Mouse (Mus musculus): Measurements from ENCODE around the gene Cnp. TPM values are rescaled to one million over a fixed set of nuclear protein-coding genes. Genes with fewer than 3 reads are reported as not detected.

Cnp gene
- polyA plus RNA-seq, 1 experiment from 2014 or later, result 32.3 TPM

DNA sequence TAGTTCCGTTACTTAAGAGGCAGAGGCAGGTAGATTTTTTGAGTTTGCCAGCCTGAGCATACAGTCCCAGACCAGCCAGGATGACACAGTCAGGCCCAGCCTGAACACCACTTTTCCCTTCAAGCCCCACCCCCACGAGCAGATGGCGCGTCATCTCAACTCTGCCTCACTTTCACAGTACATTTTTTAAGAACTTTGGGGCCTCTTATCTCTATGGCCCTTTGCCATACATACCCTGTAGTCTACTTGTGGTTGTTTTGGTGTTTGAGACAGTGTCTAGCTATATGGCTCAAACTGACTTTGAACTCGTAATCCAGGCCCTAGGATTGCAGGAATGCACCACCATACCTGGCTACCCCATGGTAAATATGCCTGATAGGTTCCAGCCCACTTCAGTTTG lies 53.4 kb downstream of the Cnp start:
- H3K4me1 ChIP-seq, result peaks cover 22% of the 10 kb centered on the region
- H3K36me3 ChIP-seq, result peaks cover 17% of the 10 kb centered on the region
- no peak overlapping the region for H3K4me3 ChIP-seq
- WGBS, result 72% methylated on average over 5 of the region's 5 CpGs
- no peak for ATAC-seq (ENCODE audit: borderline replicate concordance, extremely low read depth, low FRiP score, low TSS enrichment)
- no peak overlapping the region for H3K27ac ChIP-seq
- no peak overlapping the region for H3K4me2 ChIP-seq
- H3K9ac ChIP-seq, result no peak overlapping the region
- H3K9me3 ChIP-seq, result no peaks in the 10 kb centered on the region
- no peaks in the 10 kb centered on the region for H3K27me3 ChIP-seq

DNA sequence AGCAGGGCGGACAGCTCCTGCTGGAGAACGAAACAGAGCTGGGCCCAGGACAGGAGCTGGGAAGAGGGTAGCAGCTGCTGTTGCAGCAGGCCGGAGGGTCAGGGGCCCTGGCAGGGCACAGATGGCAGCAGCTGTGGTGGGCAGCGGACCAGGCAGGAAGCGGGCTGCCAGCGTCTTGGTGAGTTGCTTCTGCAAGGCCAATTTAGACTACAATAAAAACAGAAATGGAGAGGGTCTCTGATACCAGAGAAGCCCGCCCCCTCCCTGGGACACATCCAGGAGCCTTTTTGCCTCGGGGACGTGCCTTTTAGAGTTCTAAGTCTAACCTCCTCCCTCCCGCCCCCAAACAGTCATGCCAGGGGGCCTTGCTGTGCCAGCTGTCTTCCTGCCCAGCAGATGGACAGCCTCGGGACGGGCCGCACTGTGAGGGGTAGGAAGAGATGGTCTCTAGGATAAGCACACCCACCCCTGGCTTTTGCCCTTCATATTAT lies 54.2 kb downstream of the Cnp start:
- H3K4me2 ChIP-seq, result no peak overlapping the region
- no peak overlapping the region for H3K9ac ChIP-seq
- WGBS, result 42% methylated on average over 13 of the region's 13 CpGs
- H3K27ac ChIP-seq, result no peak overlapping the region
- H3K4me3 ChIP-seq, result no peak overlapping the region
- no peak for ATAC-seq (ENCODE audit: borderline replicate concordance, extremely low read depth, low FRiP score, low TSS enrichment)
- H3K27me3 ChIP-seq, result 0 out of 2 replicates have a peak, but pooled peaks cover under 1% of the 10 kb centered on the region
- peaks cover 17% of the 10 kb centered on the region for H3K36me3 ChIP-seq
- H3K4me1 ChIP-seq, result peaks cover 18% of the 10 kb centered on the region
- H3K9me3 ChIP-seq, result no peaks in the 10 kb centered on the region

DNA sequence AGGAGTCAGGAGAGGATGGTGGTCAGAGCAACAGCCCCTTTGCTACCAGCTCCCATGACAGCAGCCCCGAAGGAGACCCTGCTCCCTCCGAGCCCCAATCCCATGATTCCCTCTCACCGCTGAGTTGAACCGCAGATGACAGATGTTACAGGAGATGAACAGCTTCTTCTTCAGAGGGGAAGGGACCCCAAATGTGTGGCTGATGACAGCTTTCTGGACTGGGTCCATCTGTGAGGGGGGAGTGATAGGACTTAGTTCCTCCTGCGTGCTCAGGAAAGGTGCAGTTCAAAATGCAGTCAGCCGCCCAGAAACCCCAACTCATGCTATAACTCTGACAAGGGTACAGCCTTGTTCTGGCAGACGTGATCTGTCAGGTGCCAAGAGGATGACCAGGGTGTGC lies 59.8 kb downstream of the Cnp start:
- Histone ChIP-seq H3K36me3 (no peaks in the 10 kb centered on the region), H3K4me1 (no peaks in the 10 kb centered on the region), H3K9me3 (no peaks in the 10 kb centered on the region), H3K4me3 (no peak overlapping the region), H3K9ac (no peak overlapping the region), H3K27ac (no peak overlapping the region), H3K27me3 (peaks cover 11% of the 10 kb centered on the region), H3K4me2 (no peak overlapping the region)
- 51% methylated on average over 7 of the region's 7 CpGs for WGBS
- ATAC-seq (ENCODE audit: borderline replicate concordance, extremely low read depth, low FRiP score, low TSS enrichment), result no peak

DNA sequence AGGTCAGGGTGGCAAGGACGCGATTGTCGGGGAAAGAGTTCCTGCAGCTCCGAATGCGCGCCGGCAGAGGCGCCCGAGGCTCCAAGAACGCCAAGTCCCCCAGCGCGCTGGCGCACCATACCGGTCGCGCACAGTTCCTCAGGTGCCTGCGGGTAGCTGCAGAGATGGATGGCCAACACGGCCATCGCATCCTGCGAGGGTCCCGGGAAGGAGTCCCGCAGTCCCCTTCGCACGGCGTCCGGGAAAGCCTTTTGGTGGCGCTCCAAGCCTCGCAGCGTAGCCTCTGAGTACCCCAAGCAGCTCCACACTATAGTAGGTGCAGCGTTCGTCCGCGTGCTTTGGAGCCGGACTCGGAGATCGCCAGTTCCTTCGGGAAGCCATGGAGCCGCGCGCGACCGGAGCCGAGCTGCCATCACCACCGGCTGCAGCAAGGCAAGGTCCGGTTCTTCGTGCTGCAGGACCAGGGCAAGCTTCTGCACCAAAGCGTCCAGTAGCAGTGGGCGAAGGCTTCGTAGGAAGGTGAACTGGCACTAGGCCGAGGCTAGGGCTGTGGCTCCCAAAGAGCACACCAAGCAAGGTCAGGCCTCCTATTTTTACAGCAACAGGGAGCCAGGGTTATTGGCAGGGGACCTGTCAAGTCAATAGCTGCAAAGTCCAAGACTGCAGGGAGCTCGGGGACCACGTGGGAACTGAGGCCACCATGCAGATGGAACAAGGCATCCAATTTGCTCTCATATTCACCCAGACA lies 65.6 kb downstream of the Cnp start:
- peak overlapping the region; percentile 23; the same call in 1 of the 2 replicates for H3K9ac ChIP-seq
- H3K4me2 ChIP-seq, result peak overlapping the region; percentile 80
- 6% methylated on average over 52 of the region's 52 CpGs for WGBS
- no peaks in the 10 kb centered on the region for H3K36me3 ChIP-seq
- peaks cover 8% of the 10 kb centered on the region; the same call in 1 of the 2 replicates for H3K4me1 ChIP-seq
- no peak for ATAC-seq (ENCODE audit: borderline replicate concordance, extremely low read depth, low FRiP score, low TSS enrichment)
- peaks cover 25% of the 10 kb centered on the region for H3K27me3 ChIP-seq
- H3K9me3 ChIP-seq, result no peaks in the 10 kb centered on the region
- H3K4me3 ChIP-seq, result peak overlapping the region; percentile 39
- no peak overlapping the region for H3K27ac ChIP-seq

Other genes with a start within 250 kb of the Cnp start
- gene Gast, start 240.5 kb upstream of the Cnp start, polyA plus RNA-seq (2015; fragmentation: Nextera tagmentation; extraction: Ambion mirVana), result not detected in 2 replicates
- gene Hap1, start 218.8 kb upstream of the Cnp start, polyA plus RNA-seq (2015; fragmentation: Nextera tagmentation; extraction: Ambion mirVana), result 19.8 and 20.7 TPM in 2 replicates
- gene Jup, start 177.1 kb upstream of the Cnp start, polyA plus RNA-seq (2015; fragmentation: Nextera tagmentation; extraction: Ambion mirVana), result 122 and 136 TPM in 2 replicates
- 71.5 and 73.4 TPM in 2 replicates for gene P3h4, start 160.1 kb upstream of the Cnp start, polyA plus RNA-seq (2015; fragmentation: Nextera tagmentation; extraction: Ambion mirVana)
- gene Fkbp10, start 159.2 kb upstream of the Cnp start, polyA plus RNA-seq (2015; fragmentation: Nextera tagmentation; extraction: Ambion mirVana), result 142 and 143 TPM in 2 replicates
- gene Nt5c3b, start 133.1 kb upstream of the Cnp start, polyA plus RNA-seq (2015; fragmentation: Nextera tagmentation; extraction: Ambion mirVana), result 129 and 133 TPM in 2 replicates
- gene Klhl10, start 133.0 kb upstream of the Cnp start, polyA plus RNA-seq (2015; fragmentation: Nextera tagmentation; extraction: Ambion mirVana), result 0.56 and 0.88 TPM in 2 replicates
- gene Klhl11, start 102.2 kb upstream of the Cnp start, polyA plus RNA-seq (2015; fragmentation: Nextera tagmentation; extraction: Ambion mirVana), result 8.6 and 9.3 TPM in 2 replicates
- gene Acly, start 46.9 kb upstream of the Cnp start, polyA plus RNA-seq (2015; fragmentation: Nextera tagmentation; extraction: Ambion mirVana), result 151 and 153 TPM in 2 replicates
- gene Ttc25, start 29.3 kb upstream of the Cnp start, polyA plus RNA-seq (2015; fragmentation: Nextera tagmentation; extraction: Ambion mirVana), result 1.6 and 2.6 TPM in 2 replicates
- 57.1 and 58.7 TPM in 2 replicates for gene Nkiras2, start 44.3 kb downstream of the Cnp start, polyA plus RNA-seq (2015; fragmentation: Nextera tagmentation; extraction: Ambion mirVana)
- gene Dnajc7, start 45.3 kb downstream of the Cnp start, polyA plus RNA-seq (2015; fragmentation: Nextera tagmentation; extraction: Ambion mirVana), result 215 and 229 TPM in 2 replicates
- 0.06 and 0.13 TPM in 2 replicates for gene Zfp385c, start 117.6 kb downstream of the Cnp start, polyA plus RNA-seq (2015; fragmentation: Nextera tagmentation; extraction: Ambion mirVana)
- gene Dhx58, start 129.4 kb downstream of the Cnp start, polyA plus RNA-seq (2015; fragmentation: Nextera tagmentation; extraction: Ambion mirVana), result 3.0 and 3.8 TPM in 2 replicates
- 52.9 and 56.1 TPM in 2 replicates for gene Kat2a, start 137.6 kb downstream of the Cnp start, polyA plus RNA-seq (2015; fragmentation: Nextera tagmentation; extraction: Ambion mirVana)
- 0.23 and 0.32 TPM in 2 replicates for gene Hspb9, start 138.9 kb downstream of the Cnp start, polyA plus RNA-seq (2015; fragmentation: Nextera tagmentation; extraction: Ambion mirVana)
- 24.4 and 26.0 TPM in 2 replicates for gene Rab5c, start 163.3 kb downstream of the Cnp start, polyA plus RNA-seq (2015; fragmentation: Nextera tagmentation; extraction: Ambion mirVana)
- 0.04 TPM in 1 of 2 replicates, not detected in the other for gene Kcnh4, start 185.0 kb downstream of the Cnp start, polyA plus RNA-seq (2015; fragmentation: Nextera tagmentation; extraction: Ambion mirVana)
- not detected in 2 replicates for gene Hcrt, start 188.0 kb downstream of the Cnp start, polyA plus RNA-seq (2015; fragmentation: Nextera tagmentation; extraction: Ambion mirVana)
- 6.1 and 6.4 TPM in 2 replicates for gene Ghdc, start 196.1 kb downstream of the Cnp start, polyA plus RNA-seq (2015; fragmentation: Nextera tagmentation; extraction: Ambion mirVana)